Mouse (Mus musculus): ENCODE data around the gene Ikzf1. TPM values are rescaled to one million over a fixed set of nuclear protein-coding genes. Genes with fewer than 3 reads are reported as not detected.

Ikzf1 gene
- polyA plus RNA-seq, 1 experiment from 2014 or later = 0.36 TPM

GRCm38 (mm10) chr11:11727936-11728556 lies 43.2 kb downstream of the Ikzf1 start:
- Histone ChIP-seq H3K27me3 (replicated peaks) (no peaks in the 10 kb centered on the region), H3K4me1 (no peaks in the 10 kb centered on the region), H3K4me3 (replicated peaks) (no peak overlapping the region), H3K9ac (replicated peaks) (no peak overlapping the region), H3K4me2 (no peak overlapping the region), H3K36me3 (no peaks in the 10 kb centered on the region), H3K9me3 (replicated peaks) (no peaks in the 10 kb centered on the region), H3K27ac (replicated peaks) (no peak overlapping the region)
- no peak for ATAC-seq (ENCODE audit: low FRiP score)
- 92% methylated on average over 10 of the region's 10 CpGs for WGBS

DNA sequence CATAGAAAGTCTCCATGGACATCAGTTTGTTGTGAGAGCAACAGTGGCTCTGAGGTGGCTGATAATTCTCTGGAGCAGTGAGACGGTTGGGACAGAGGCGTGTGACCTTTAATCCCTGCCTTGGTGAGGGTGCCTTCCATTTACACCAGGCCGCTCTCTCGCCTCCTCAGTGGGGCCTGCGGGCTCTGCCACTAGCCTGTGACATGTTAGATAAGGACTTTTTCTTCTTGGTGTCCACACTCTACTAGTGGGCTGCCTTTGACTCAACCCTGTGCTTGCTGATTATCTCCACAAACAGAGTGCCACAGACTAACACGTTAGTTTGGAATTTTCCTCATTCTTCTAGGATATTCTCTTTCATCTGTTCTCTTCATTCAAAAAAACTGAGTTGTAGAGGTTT lies 44.4 kb downstream of the Ikzf1 start:
- Histone ChIP-seq H3K36me3 (no peaks in the 10 kb centered on the region), H3K27ac (replicated peaks) (no peak overlapping the region), H3K4me2 (no peak overlapping the region), H3K4me3 (replicated peaks) (no peak overlapping the region), H3K4me1 (no peaks in the 10 kb centered on the region), H3K9ac (replicated peaks) (no peak overlapping the region), H3K27me3 (replicated peaks) (no peaks in the 10 kb centered on the region), H3K9me3 (replicated peaks) (no peaks in the 10 kb centered on the region)
- WGBS = 93% methylated on average over 6 of the region's 6 CpGs
- ATAC-seq (ENCODE audit: low FRiP score) = no peak

DNA sequence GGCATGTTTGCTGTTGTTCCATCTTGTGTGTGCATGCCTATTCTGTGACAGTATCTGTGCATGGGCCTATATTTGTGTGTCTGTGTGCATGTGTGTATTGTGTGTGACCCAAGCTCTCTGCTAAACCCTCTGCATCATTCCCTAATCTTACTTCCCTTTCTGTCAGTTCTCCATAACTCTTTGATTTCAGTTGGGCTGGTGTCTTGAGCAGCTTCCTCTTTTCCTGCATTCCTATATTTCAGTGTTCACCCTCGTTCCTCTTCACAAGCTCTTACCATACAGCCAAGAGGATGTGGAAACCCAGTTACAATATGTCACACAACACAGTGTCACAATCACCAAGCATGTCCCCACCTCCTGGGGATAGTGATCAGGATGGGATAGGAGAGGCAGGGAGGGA lies 45.3 kb downstream of the Ikzf1 start:
- no peaks in the 10 kb centered on the region for H3K27me3 ChIP-seq (replicated peaks)
- no peaks in the 10 kb centered on the region for H3K4me1 ChIP-seq
- H3K9me3 ChIP-seq (replicated peaks) = no peaks in the 10 kb centered on the region
- no peak overlapping the region for H3K4me3 ChIP-seq (replicated peaks)
- no peak for ATAC-seq (ENCODE audit: low FRiP score)
- H3K4me2 ChIP-seq = no peak overlapping the region
- 89% methylated on average over 1 of the region's 1 CpGs for WGBS
- no peak overlapping the region for H3K27ac ChIP-seq (replicated peaks)
- no peak overlapping the region for H3K9ac ChIP-seq (replicated peaks)
- H3K36me3 ChIP-seq = no peaks in the 10 kb centered on the region

- H3K4me3 ChIP-seq (replicated peaks) = no peak overlapping the region
- no peak overlapping the region for H3K4me2 ChIP-seq
- H3K4me1 ChIP-seq = no peaks in the 10 kb centered on the region
- no peaks in the 10 kb centered on the region for H3K9me3 ChIP-seq (replicated peaks)
- H3K27me3 ChIP-seq (replicated peaks) = no peaks in the 10 kb centered on the region
- no peak overlapping the region for H3K27ac ChIP-seq (replicated peaks)
- no peaks in the 10 kb centered on the region for H3K36me3 ChIP-seq
- WGBS = 96% methylated on average over 1 of the region's 1 CpGs
- ATAC-seq (ENCODE audit: low FRiP score) = no peak
- H3K9ac ChIP-seq (replicated peaks) = no peak overlapping the region
These were observed 46.9 kb downstream of the Ikzf1 start for GRCm38 (mm10) chr11:11731727-11732126.

GRCm38 (mm10) chr11:11732972-11733770 lies 48.4 kb downstream of the Ikzf1 start:
- no peak for ATAC-seq (ENCODE audit: low FRiP score)
- Histone ChIP-seq H3K4me3 (replicated peaks) (no peak overlapping the region), H3K36me3 (no peaks in the 10 kb centered on the region), H3K4me2 (no peak overlapping the region), H3K9ac (replicated peaks) (no peak overlapping the region), H3K9me3 (replicated peaks) (no peaks in the 10 kb centered on the region), H3K4me1 (no peaks in the 10 kb centered on the region), H3K27ac (replicated peaks) (no peak overlapping the region), H3K27me3 (replicated peaks) (no peaks in the 10 kb centered on the region)
- WGBS = 85% methylated on average over 8 of the region's 8 CpGs

- Histone ChIP-seq H3K36me3 (no peaks in the 10 kb centered on the region), H3K27me3 (replicated peaks) (no peaks in the 10 kb centered on the region), H3K4me3 (replicated peaks) (no peak overlapping the region), H3K9me3 (replicated peaks) (no peaks in the 10 kb centered on the region), H3K4me2 (no peak overlapping the region), H3K9ac (replicated peaks) (no peak overlapping the region), H3K4me1 (no peaks in the 10 kb centered on the region), H3K27ac (replicated peaks) (no peak overlapping the region)
- ATAC-seq (ENCODE audit: low FRiP score) = no peak
- 84% methylated on average over 6 of the region's 6 CpGs for WGBS
These were observed 50.4 kb downstream of the Ikzf1 start for GRCm38 (mm10) chr11:11735155-11735554.

- Histone ChIP-seq H3K36me3 (no peaks in the 10 kb centered on the region), H3K27ac (replicated peaks) (no peak overlapping the region), H3K9me3 (replicated peaks) (no peaks in the 10 kb centered on the region), H3K27me3 (replicated peaks) (no peaks in the 10 kb centered on the region), H3K9ac (replicated peaks) (no peak overlapping the region), H3K4me3 (replicated peaks) (no peak overlapping the region), H3K4me1 (no peaks in the 10 kb centered on the region), H3K4me2 (no peak overlapping the region)
- WGBS = 88% methylated on average over 4 of the region's 4 CpGs
- no peak for ATAC-seq (ENCODE audit: low FRiP score)
These were observed 52.1 kb downstream of the Ikzf1 start for GRCm38 (mm10) chr11:11736948-11737347.

GRCm38 (mm10) chr11:11737562-11737961 lies 52.8 kb downstream of the Ikzf1 start:
- no peak for ATAC-seq (ENCODE audit: low FRiP score)
- WGBS = 72% methylated on average over 2 of the region's 2 CpGs
- H3K4me1 ChIP-seq = no peaks in the 10 kb centered on the region

GRCm38 (mm10) chr11:11739054-11739453 lies 54.3 kb downstream of the Ikzf1 start:
- no peak for ATAC-seq (ENCODE audit: low FRiP score)
- no peaks in the 10 kb centered on the region for H3K4me1 ChIP-seq
- WGBS = 93% methylated on average over 3 of the region's 3 CpGs
- H3K9me3 ChIP-seq (replicated peaks) = no peaks in the 10 kb centered on the region
- H3K9ac ChIP-seq (replicated peaks) = no peak overlapping the region
- H3K27me3 ChIP-seq (replicated peaks) = no peaks in the 10 kb centered on the region
- H3K4me3 ChIP-seq (replicated peaks) = no peak overlapping the region
- H3K36me3 ChIP-seq = no peaks in the 10 kb centered on the region
- H3K4me2 ChIP-seq = no peak overlapping the region
- no peak overlapping the region for H3K27ac ChIP-seq (replicated peaks)

More at GRCm38 (mm10) chr11:11737562-11737961, 52.8 kb downstream of the Ikzf1 start:
- Histone ChIP-seq H3K36me3 (no peaks in the 10 kb centered on the region), H3K27ac (replicated peaks) (no peak overlapping the region), H3K4me2 (no peak overlapping the region), H3K9ac (replicated peaks) (no peak overlapping the region), H3K27me3 (replicated peaks) (no peaks in the 10 kb centered on the region), H3K4me3 (replicated peaks) (no peak overlapping the region), H3K9me3 (replicated peaks) (no peaks in the 10 kb centered on the region)

DNA sequence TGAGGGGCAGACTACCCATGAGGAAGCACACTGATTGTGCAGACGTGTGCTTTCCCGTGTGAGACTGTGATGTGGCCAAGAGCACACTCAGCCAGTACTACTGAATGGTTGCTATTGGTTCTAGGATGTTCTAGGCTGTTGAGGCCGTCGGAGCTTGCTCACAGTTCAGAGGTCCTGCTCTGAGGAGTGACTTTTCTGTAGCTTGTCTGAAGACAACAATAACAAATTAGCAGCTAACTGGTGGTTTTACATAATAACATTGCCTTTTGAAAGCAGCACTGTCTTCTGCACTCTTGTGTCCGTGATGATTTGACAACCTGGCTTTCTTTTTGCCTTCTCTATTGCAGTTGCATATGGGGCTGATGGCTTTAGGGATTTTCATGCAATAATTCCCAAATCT lies 55.8 kb downstream of the Ikzf1 start:
- ATAC-seq (ENCODE audit: low FRiP score) = no peak
- H3K4me1 ChIP-seq = no peaks in the 10 kb centered on the region
- H3K4me3 ChIP-seq (replicated peaks) = no peak overlapping the region
- H3K9ac ChIP-seq (replicated peaks) = no peak overlapping the region
- no peak overlapping the region for H3K27ac ChIP-seq (replicated peaks)
- H3K9me3 ChIP-seq (replicated peaks) = no peaks in the 10 kb centered on the region
- no peak overlapping the region for H3K4me2 ChIP-seq
- no peaks in the 10 kb centered on the region for H3K27me3 ChIP-seq (replicated peaks)
- 83% methylated on average over 5 of the region's 5 CpGs for WGBS
- no peaks in the 10 kb centered on the region for H3K36me3 ChIP-seq

- H3K4me2 ChIP-seq = no peak overlapping the region
- H3K4me1 ChIP-seq = no peaks in the 10 kb centered on the region
These were observed 56.8 kb downstream of the Ikzf1 start for GRCm38 (mm10) chr11:11741574-11741973.

DNA sequence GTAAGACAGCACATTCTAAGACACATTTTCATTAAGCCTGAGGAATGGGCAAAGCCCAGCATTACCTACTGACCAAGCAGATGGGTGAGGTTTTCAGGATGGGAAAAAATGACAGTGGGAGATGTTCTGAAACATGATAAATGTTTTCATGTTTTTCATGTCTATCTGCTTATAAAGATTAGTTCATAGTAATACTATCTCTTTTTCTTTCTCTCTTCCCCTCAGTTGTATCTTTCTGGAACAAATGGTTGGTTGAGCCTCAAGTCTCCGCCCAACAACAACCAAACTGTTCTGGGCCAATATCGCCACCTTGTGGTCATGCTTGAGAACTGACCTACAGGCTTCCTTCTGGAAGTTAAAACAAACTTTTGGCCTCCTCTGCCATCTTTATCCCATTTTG lies 57.8 kb downstream of the Ikzf1 start:
- no peaks in the 10 kb centered on the region for H3K36me3 ChIP-seq
- H3K27me3 ChIP-seq (replicated peaks) = no peaks in the 10 kb centered on the region
- no peak for ATAC-seq (ENCODE audit: low FRiP score)
- no peak overlapping the region for H3K4me2 ChIP-seq
- no peak overlapping the region for H3K4me3 ChIP-seq (replicated peaks)
- H3K9me3 ChIP-seq (replicated peaks) = no peaks in the 10 kb centered on the region
- 37% methylated on average over 2 of the region's 2 CpGs for WGBS
- no peak overlapping the region for H3K9ac ChIP-seq (replicated peaks)
- H3K27ac ChIP-seq (replicated peaks) = no peak overlapping the region
- no peaks in the 10 kb centered on the region for H3K4me1 ChIP-seq

More at GRCm38 (mm10) chr11:11741574-11741973, 56.8 kb downstream of the Ikzf1 start:
- ATAC-seq (ENCODE audit: low FRiP score) = no peak
- Histone ChIP-seq H3K4me3 (replicated peaks) (no peak overlapping the region), H3K36me3 (no peaks in the 10 kb centered on the region), H3K27me3 (replicated peaks) (no peaks in the 10 kb centered on the region), H3K9me3 (replicated peaks) (no peaks in the 10 kb centered on the region), H3K27ac (replicated peaks) (no peak overlapping the region), H3K9ac (replicated peaks) (no peak overlapping the region)
- 93% methylated on average over 5 of the region's 5 CpGs for WGBS

Data from neural tube, embryonic 15.5 days (tissue).